Mouse (Mus musculus): ENCODE results near the gene Ugt1a8. TPM values are rescaled to one million over a fixed set of nuclear protein-coding genes. Genes with fewer than 3 reads are reported as not detected.
A peak's percentile ranks its signal among the peaks of the same experiment; 100 is the strongest.
"Not testable (repeated sequence)": the region's sequence is repeated elsewhere in the genome, so short reads cannot be mapped to it uniquely, and the experiment has no call there.

The Ugt1a8 gene
- polyA plus RNA-seq, 1 experiment from 2014 or later = not detected

GRCm38 (mm10) chr1:88145278-88145677 lies 57.7 kb downstream of the Ugt1a8 start:
- H3K36me3 ChIP-seq; H3K9me3 ChIP-seq (replicated peaks); H3K4me1 ChIP-seq; H3K9ac ChIP-seq; H3K4me2 ChIP-seq (replicated peaks); H3K27me3 ChIP-seq; H3K27ac ChIP-seq; ATAC-seq (ENCODE audit: low FRiP score); H3K4me3 ChIP-seq: not testable (repeated sequence)
- 71% methylated on average over 2 of the region's 2 CpGs for WGBS

GRCm38 (mm10) chr1:88150133-88150532 lies 62.5 kb downstream of the Ugt1a8 start:
- H3K36me3 ChIP-seq; H3K27ac ChIP-seq; H3K9me3 ChIP-seq (replicated peaks); H3K9ac ChIP-seq; ATAC-seq (ENCODE audit: low FRiP score); H3K27me3 ChIP-seq; H3K4me3 ChIP-seq; H3K4me1 ChIP-seq; H3K4me2 ChIP-seq (replicated peaks): not testable (repeated sequence)
- 94% methylated on average over 2 of the region's 2 CpGs for WGBS

- Histone ChIP-seq H3K9ac (no peak overlapping the region), H3K4me1 (no peaks in the 10 kb centered on the region), H3K4me2 (replicated peaks) (no peak overlapping the region), H3K36me3 (no peaks in the 10 kb centered on the region), H3K27ac (no peak overlapping the region), H3K4me3 (no peak overlapping the region), H3K9me3 (replicated peaks) (no peaks in the 10 kb centered on the region), H3K27me3 (no peaks in the 10 kb centered on the region)
- no peak for ATAC-seq (ENCODE audit: low FRiP score)
- 92% methylated on average over 2 of the region's 2 CpGs for WGBS
Measured at GRCm38 (mm10) chr1:88158430-88158829, 70.8 kb downstream of the Ugt1a8 start.

GRCm38 (mm10) chr1:88165711-88166110 lies 78.1 kb downstream of the Ugt1a8 start, which contains the start of gene Ugt1a5:
TSS of gene Ugt1a5 (plus strand) at chr1:88166012.
- Histone ChIP-seq H3K4me1 (no peaks in the 10 kb centered on the region), H3K27me3 (no peaks in the 10 kb centered on the region), H3K36me3 (no peaks in the 10 kb centered on the region), H3K27ac (no peak within 1 kb of the TSS), H3K4me3 (no peak within 1 kb of the TSS), H3K9me3 (replicated peaks) (no peaks in the 10 kb centered on the region), H3K4me2 (replicated peaks) (no peak within 1 kb of the TSS), H3K9ac (no peak within 1 kb of the TSS)
- WGBS = 81% methylated on average over 5 of the region's 5 CpGs
- ATAC-seq (ENCODE audit: low FRiP score) = no peak

GRCm38 (mm10) chr1:88172190-88172589 lies 84.6 kb downstream of the Ugt1a8 start:
- not testable (repeated sequence) for H3K27ac ChIP-seq; H3K4me3 ChIP-seq; H3K4me1 ChIP-seq; H3K27me3 ChIP-seq; ATAC-seq (ENCODE audit: low FRiP score); H3K9ac ChIP-seq; H3K4me2 ChIP-seq (replicated peaks); H3K36me3 ChIP-seq; H3K9me3 ChIP-seq (replicated peaks)
- WGBS = 83% methylated on average over 6 of the region's 7 CpGs

- no peaks in the 10 kb centered on the region for H3K36me3 ChIP-seq
- H3K9me3 ChIP-seq (replicated peaks) = peaks cover 20% of the 10 kb centered on the region
- H3K4me1 ChIP-seq = no peaks in the 10 kb centered on the region
- no peak overlapping the region for H3K4me3 ChIP-seq
- no peaks in the 10 kb centered on the region for H3K27me3 ChIP-seq
- WGBS = 77% methylated on average over 1 of the region's 1 CpGs
- H3K4me2 ChIP-seq (replicated peaks) = no peak overlapping the region
- no peak for ATAC-seq (ENCODE audit: low FRiP score)
- no peak overlapping the region for H3K9ac ChIP-seq
- H3K27ac ChIP-seq = no peak overlapping the region
Measured at GRCm38 (mm10) chr1:88179657-88180056, 92.0 kb downstream of the Ugt1a8 start.

GRCm38 (mm10) chr1:88186325-88186935 lies 98.8 kb downstream of the Ugt1a8 start:
- Histone ChIP-seq H3K36me3 (no peaks in the 10 kb centered on the region), H3K9me3 (replicated peaks) (0 out of 2 replicates have a peak, but pooled peaks cover 3% of the 10 kb centered on the region), H3K27me3 (no peaks in the 10 kb centered on the region), H3K4me3 (no peak overlapping the region), H3K4me2 (replicated peaks) (no peak overlapping the region), H3K4me1 (no peaks in the 10 kb centered on the region), H3K27ac (no peak overlapping the region), H3K9ac (no peak overlapping the region)
- 85% methylated on average over 5 of the region's 5 CpGs for WGBS
- ATAC-seq (ENCODE audit: low FRiP score) = no peak

GRCm38 (mm10) chr1:88192136-88192535 lies 104.5 kb downstream of the Ugt1a8 start:
- no peak overlapping the region for H3K4me2 ChIP-seq (replicated peaks)
- H3K27me3 ChIP-seq = no peaks in the 10 kb centered on the region
- H3K9me3 ChIP-seq (replicated peaks) = no peaks in the 10 kb centered on the region
- H3K4me3 ChIP-seq = no peak overlapping the region
- H3K4me1 ChIP-seq = no peaks in the 10 kb centered on the region
- no peaks in the 10 kb centered on the region for H3K36me3 ChIP-seq
- no peak overlapping the region for H3K27ac ChIP-seq
- ATAC-seq (ENCODE audit: low FRiP score) = no peak
- no peak overlapping the region for H3K9ac ChIP-seq
- 57% methylated on average over 3 of the region's 3 CpGs for WGBS

GRCm38 (mm10) chr1:88195687-88196086 lies 108.1 kb downstream of the Ugt1a8 start:
- H3K4me1 ChIP-seq = no peaks in the 10 kb centered on the region
- no peak overlapping the region for H3K4me3 ChIP-seq
- no peaks in the 10 kb centered on the region for H3K36me3 ChIP-seq
- H3K4me2 ChIP-seq (replicated peaks) = no peak overlapping the region
- no peaks in the 10 kb centered on the region for H3K27me3 ChIP-seq
- no peaks in the 10 kb centered on the region for H3K9me3 ChIP-seq (replicated peaks)
- no peak for ATAC-seq (ENCODE audit: low FRiP score)
- H3K27ac ChIP-seq = no peak overlapping the region
- no peak overlapping the region for H3K9ac ChIP-seq
- 86% methylated on average over 1 of the region's 1 CpGs for WGBS

GRCm38 (mm10) chr1:88197443-88197842 lies 109.8 kb downstream of the Ugt1a8 start:
- no peaks in the 10 kb centered on the region for H3K4me1 ChIP-seq
- 80% methylated on average over 3 of the region's 3 CpGs for WGBS
- H3K9ac ChIP-seq = no peak overlapping the region
- no peaks in the 10 kb centered on the region for H3K36me3 ChIP-seq
- no peaks in the 10 kb centered on the region for H3K9me3 ChIP-seq (replicated peaks)
- ATAC-seq (ENCODE audit: low FRiP score) = no peak
- no peak overlapping the region for H3K4me3 ChIP-seq
- H3K4me2 ChIP-seq (replicated peaks) = no peak overlapping the region
- H3K27ac ChIP-seq = no peak overlapping the region
- no peaks in the 10 kb centered on the region for H3K27me3 ChIP-seq

GRCm38 (mm10) chr1:88199996-88200395 lies 112.4 kb downstream of the Ugt1a8 start:
- H3K4me1 ChIP-seq = peaks cover under 1% of the 10 kb centered on the region; the same call in 1 of the 2 replicates
- H3K36me3 ChIP-seq = no peaks in the 10 kb centered on the region
- H3K27me3 ChIP-seq = no peaks in the 10 kb centered on the region
- no peak overlapping the region for H3K27ac ChIP-seq
- WGBS = 69% methylated on average over 2 of the region's 2 CpGs
- ATAC-seq (ENCODE audit: low FRiP score) = no peak
- H3K9ac ChIP-seq = no peak overlapping the region
- H3K4me3 ChIP-seq = no peak overlapping the region
- H3K9me3 ChIP-seq (replicated peaks) = no peaks in the 10 kb centered on the region; the same call in 1 of the 2 replicates
- H3K4me2 ChIP-seq (replicated peaks) = no peak overlapping the region

- Histone ChIP-seq H3K9me3 (replicated peaks) (no peaks in the 10 kb centered on the region; the same call in 1 of the 2 replicates), H3K4me2 (replicated peaks) (no peak within 1 kb of the TSS), H3K27ac (no peak within 1 kb of the TSS), H3K27me3 (no peaks in the 10 kb centered on the region), H3K4me3 (no peak within 1 kb of the TSS), H3K9ac (no peak within 1 kb of the TSS), H3K4me1 (peaks cover 6% of the 10 kb centered on the region), H3K36me3 (no peaks in the 10 kb centered on the region)
- 91% methylated on average over 7 of the region's 7 CpGs for WGBS
- no peak for ATAC-seq (ENCODE audit: low FRiP score)
Measured at GRCm38 (mm10) chr1:88200456-88200855, 112.8 kb downstream of the Ugt1a8 start, which contains the start of gene Ugt1a2. TSS of gene Ugt1a2 (plus strand) at chr1:88200601.

- no peaks in the 10 kb centered on the region for H3K36me3 ChIP-seq
- H3K9me3 ChIP-seq (replicated peaks) = no peaks in the 10 kb centered on the region; the same call in 1 of the 2 replicates
- peak within 1 kb of the TSS; percentile 75 for H3K4me2 ChIP-seq (replicated peaks)
- ATAC-seq (ENCODE audit: low FRiP score) = peak; percentile 100
- peaks cover 6% of the 10 kb centered on the region for H3K4me1 ChIP-seq
- H3K4me3 ChIP-seq = peak within 1 kb of the TSS; percentile 46
- H3K9ac ChIP-seq = peak within 1 kb of the TSS; percentile 67
- H3K27me3 ChIP-seq = no peaks in the 10 kb centered on the region
- WGBS = 5% methylated on average over 55 of the region's 62 CpGs
- H3K27ac ChIP-seq = peak within 1 kb of the TSS; percentile 48; the same call in 1 of the 2 replicates
Measured at GRCm38 (mm10) chr1:88205294-88205922, 117.8 kb downstream of the Ugt1a8 start, which contains the start of gene Dnajb3. TSS of gene Dnajb3 (minus strand) at chr1:88205782.

Measured in hindbrain, embryonic 12.5 days (tissue).